Mouse (Mus musculus) lung, postnatal 0 days (tissue): ENCODE data around the gene Trap1a.

ENCODE experiments used
- CTCF ChIP-seq: IDR thresholded peaks from 2 replicates; pipeline ENCODE4 v1.5.1; 2016; ENCODE audit warnings: antibody characterized with exemption, mild to moderate bottlenecking
- EP300 ChIP-seq: IDR thresholded peaks from 2 replicates; pipeline ENCODE4 v1.6.1; 2016; ENCODE audit warnings: antibody characterized with exemption, mild to moderate bottlenecking, control low read depth

DNA sequence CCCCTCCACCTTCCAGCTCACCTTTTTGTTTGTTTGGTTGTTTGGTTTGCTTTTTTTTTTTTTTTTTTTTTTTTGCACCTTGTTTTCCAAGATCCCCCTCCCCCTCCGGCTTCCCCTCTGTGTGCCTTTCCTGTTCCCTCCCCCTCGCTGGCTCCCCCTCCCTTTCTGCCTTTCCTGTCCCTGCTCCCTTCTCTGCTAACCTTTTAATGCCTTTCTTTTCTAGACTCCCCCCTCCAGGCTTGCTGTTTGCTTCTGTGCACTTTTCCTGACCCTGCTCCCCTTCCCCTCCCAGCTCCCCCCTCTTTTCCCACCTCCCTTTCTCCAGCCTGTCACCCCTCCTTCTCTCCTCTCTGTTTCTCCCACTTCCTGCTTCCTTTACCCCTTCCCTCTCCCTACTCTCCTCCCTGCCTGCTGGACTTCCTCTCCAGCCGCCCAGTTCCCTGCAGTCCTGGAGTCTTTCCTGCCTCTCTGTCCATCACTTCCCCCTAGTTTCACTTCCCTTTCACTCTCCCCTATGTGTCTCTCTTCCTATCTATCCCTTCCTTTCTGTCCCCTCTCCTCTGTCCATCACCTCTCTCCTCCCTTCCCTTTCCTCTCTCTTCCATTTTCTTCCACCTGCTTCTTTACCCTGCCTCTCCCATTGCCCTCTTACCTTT lies 2.1 kb downstream of the Trap1a start:
- no peak for TF ChIP-seq EP300
- TF ChIP-seq CTCF, result no peak
